Mouse (Mus musculus) cerebellum, postnatal 4 days (tissue): Measurements from ENCODE around the gene Phlpp1.
"Not testable (repeated sequence)": the region's sequence is repeated elsewhere in the genome, so short reads cannot be mapped to it uniquely, and the experiment has no call there.

Experiments
- DNase-seq, 2 experiments: peaks; one replicate each; pipeline ENCODE4 v3.0.0; 2022; ENCODE audit warnings: low spot score in 2 of 2, mixed read lengths in 1 of 2

Gene Phlpp1

DNA sequence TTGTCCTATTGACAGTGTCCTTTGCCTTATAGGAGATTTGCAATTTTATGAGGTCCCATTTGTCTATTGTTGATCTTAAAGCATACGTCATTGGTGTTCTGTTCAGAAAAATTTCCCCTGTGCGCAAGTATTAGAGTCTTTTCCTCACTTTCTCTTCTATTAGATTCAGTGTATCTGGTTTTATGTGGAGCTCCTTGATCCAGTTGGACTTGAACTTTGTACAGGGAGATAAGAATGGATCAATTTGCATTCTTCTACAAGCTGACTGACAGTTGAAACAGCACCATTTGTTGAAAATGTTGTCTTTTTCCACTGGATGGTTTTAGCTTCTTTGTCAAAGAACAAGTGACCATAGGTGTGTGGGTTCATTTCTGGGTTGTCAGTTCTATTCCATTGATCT is 140.3 kb downstream of the Phlpp1 start:
- not testable (repeated sequence) for DNase-seq

DNA sequence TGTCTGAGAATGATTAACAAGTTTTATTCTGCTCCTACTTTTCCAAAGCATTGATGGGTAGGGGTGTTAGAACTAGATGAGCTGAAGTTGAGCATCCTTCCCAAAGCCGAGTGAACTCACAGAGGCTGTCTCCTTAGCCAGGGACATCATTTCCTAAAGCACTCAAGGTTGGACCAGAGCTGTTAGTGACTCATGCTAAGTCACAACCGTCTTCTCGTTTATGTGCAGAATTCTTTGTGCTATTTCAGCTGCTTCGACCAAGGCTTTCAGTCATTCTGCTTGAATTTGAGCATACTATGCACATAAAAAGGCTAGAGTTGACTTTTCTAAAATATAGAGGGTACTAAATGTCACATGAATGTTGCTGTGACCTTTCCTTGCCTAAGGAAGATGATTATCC is 142.9 kb downstream of the Phlpp1 start:
- DNase-seq: no peak

GRCm38 (mm10) chr1:106316641-106317304 is 145.2 kb downstream of the Phlpp1 start:
- DNase-seq: no peak

- DNase-seq: no peak
These were observed 146.8 kb downstream of the Phlpp1 start for GRCm38 (mm10) chr1:106318341-106318740.

DNA sequence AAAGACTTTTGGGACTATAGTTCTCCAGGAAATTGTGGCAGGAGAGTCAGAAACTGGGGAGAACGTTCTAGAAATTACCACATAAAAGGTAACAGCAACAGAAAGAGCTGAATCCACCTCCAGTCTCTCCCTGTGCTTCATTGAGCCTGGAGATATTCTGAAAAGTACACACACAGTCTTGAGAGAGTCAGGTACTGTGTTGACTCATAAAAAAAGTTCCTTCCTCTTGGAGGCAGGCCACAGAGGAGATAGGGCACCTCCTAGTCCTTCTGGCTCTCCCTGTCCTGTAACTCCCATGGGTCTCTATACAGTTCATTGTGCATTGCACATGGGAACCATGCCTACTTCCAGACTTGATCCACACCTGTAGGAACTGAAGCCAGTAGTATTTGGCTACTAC is 149.0 kb downstream of the Phlpp1 start:
- DNase-seq: no peak

- no peak for DNase-seq
These were observed 150.0 kb downstream of the Phlpp1 start for GRCm38 (mm10) chr1:106321432-106322126.

DNA sequence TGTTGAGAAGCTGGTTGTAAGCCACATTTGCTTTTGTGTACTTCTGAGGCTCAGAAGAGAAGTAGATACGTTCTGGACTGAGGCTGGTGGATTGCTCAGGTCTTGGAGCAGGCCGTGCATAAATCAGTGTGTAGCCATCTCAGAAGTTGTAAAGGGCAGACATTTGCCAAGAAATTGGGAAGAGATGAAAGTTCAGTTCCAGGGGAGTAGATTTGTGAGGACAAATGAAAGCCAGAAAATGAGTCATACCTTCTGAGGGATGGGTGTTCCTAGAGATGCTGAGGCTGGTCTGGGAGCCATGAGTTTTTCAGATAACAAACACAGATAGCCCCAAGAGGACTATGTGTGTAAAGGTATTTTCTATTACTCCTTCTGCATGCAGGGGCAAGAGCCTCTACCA is 155.1 kb downstream of the Phlpp1 start:
- DNase-seq: no peak

DNA sequence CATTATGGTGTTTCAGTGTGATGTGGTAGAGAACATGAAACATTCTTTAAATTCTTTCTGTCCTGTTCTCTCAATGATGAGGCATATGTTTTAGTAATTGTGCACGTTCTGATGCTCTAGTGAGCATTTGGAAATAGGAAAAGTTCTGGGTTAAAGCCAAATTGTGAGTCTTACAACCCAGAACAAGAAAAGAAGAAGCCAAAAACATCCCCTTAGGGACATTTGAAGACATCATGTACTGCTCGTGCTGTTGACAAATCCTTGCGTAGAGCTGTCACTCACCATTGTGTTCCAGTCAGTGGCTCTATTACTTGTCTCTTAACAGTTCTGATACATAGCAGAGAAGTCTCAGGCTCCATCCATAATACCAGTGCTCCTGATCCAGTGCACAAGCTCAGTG is 170.5 kb downstream of the Phlpp1 start:
- DNase-seq: no peak

- DNase-seq: no peak
These were observed 173.7 kb downstream of the Phlpp1 start for GRCm38 (mm10) chr1:106345265-106345664.

- DNase-seq: no peak
These were observed 175.2 kb downstream of the Phlpp1 start for GRCm38 (mm10) chr1:106346776-106347175.

GRCm38 (mm10) chr1:106349116-106349515 is 177.6 kb downstream of the Phlpp1 start:
- no peak for DNase-seq

DNA sequence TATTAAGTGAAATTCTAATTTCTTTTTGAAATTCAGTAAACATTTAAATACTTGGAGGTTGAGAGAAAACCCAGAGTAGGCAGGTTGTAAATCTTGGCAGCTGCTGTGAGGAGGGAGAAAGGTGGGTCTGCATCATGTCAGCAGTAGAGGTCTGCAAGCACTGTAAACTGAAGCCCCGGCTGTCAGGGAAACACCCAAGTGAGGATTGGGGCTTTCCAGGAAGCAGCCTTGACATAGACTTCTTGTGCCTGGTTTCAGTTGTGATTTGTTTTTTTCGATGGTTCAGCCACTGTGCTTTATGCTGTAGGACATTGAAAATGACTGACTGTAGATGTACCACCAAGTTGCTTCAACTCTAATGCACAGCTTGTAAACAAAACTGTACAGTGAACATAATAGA is 180.0 kb downstream of the Phlpp1 start:
- no peak for DNase-seq

GRCm38 (mm10) chr1:106352801-106353511 is 181.4 kb downstream of the Phlpp1 start:
- no peak for DNase-seq

GRCm38 (mm10) chr1:106353993-106354392 is 182.4 kb downstream of the Phlpp1 start:
- no peak for DNase-seq

DNA sequence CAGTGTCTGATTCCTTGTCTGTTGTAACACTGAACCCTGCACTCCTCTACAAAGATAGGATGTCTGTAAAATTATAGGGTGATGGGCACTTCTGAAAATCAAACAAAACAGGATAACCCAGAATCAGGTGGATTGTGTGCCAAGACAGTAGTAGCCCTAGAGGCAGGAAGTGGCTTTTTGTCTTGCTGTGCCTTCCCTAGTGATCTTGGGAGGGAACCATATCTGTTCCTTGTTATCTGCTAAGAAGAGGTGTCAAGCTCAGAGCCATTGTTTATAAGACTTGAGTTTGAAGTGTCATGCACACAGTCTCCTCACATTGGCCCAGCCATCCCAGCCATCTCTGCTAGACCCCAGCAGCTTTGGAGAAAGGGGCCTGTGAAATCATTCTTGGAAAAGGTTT is 187.9 kb downstream of the Phlpp1 start:
- DNase-seq: no peak

DNA sequence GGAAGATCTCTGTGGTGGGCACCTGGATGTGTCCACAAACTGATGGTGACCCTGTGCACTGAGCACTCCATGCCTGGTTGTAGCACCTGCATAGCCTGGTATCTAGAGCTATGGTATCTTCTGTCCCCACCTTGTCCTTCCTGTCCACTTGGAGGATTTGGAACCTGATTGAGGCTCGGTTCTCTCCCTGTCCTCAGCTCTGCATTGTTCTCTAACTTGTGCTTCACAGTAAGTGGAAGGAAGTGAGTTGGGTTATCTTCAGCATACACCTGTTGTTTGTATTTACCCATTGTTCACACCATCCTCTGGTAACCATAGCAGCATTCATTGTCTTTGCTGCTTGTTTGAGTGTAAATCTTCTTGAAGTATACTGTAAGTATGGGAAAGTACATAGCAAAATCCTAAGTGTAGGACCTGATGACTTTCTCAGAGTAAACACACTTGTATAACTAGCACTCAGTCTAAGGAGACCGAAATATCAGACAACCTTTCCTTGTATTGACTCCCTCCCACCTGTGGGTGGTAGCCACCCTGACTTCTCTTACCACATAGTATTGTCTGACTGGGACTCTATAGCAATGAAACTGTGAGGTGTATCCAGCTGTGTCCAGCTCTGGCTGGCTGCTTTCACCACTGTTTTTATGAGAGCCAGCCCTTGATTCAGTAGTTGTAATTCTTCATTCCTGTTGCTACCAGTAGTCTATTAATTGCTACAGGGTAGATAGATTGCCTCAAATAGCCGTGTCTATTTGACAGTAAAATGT is 191.5 kb downstream of the Phlpp1 start:
- no peak for DNase-seq

- no peak for DNase-seq
These were observed 197.8 kb downstream of the Phlpp1 start for GRCm38 (mm10) chr1:106369330-106369729.

DNA sequence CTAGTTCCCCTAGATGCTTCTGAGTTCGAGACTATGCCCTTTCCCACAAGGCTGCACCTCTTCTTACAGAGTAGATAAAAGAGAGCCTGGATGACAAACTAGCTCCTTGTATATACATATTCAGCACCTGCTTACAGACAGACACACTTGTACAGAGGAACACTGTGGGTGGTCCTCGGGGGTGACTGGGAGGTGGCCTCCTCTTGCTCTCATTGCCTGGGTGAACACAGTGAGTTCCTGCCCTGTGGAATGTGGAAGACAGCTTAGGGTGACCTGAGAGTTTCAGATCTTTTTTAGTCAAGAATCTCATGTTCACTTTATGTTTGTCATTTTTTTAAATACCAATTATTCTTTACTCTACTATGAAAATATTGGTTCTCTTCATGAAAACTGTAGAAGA is 200.9 kb downstream of the Phlpp1 start:
- DNase-seq: no peak

DNA sequence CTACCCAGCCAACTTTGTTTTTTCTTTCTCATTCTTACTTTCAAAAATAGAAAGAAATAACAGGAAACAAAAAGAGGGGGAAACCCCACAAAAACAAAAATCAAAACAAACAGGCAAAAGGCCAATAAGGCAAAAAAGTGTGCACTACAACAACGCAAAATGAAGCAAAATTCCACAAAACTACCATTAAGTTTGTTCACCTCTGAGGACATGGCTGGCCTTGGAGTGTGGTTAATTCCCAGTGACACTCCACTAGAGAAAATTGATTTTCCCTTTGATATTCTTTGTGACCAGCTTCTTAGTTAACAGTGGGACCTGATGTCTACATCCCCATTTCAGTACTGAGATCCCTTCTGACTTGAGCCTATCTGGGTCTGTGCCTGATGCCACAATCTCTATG is 202.1 kb downstream of the Phlpp1 start:
- DNase-seq: no peak

DNA sequence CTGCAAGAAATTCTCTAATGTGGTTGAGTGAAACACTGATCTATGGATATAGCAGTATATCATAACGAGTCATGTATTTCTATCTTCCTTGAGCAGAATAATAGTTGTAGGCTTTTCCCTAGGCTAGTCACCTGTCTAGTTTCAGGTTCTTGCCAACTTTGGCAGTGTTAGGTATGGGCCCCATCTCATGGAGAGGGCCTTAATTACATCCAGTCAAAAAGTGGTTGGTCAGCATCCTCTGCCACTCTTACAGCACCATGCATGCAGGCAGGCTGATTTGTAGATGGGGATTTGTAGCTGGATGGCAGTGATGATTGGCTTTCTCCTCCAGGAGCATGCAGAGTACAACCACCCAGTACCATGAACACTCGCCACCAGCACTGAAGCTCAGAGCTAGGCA is 202.7 kb downstream of the Phlpp1 start:
- no peak for DNase-seq

DNA sequence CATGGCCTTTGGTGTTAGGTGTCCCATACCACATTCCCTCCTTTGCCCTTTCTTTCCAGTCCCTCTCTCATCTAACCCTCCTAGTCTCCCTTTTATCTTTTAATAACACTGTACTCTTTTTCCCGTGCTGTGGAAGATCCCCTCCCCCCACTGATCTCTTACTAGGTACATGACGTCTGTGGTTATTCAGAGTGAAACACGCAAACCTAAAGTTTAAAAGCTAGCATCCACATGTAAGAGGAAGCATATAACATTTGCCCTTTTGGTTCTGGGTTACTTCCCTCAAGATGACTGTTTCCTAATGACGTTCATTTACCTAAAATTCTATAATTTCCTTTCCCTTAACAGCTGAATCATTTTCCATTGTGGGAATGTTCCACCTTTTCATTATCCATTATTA is 203.4 kb downstream of the Phlpp1 start:
- no peak for DNase-seq

GRCm38 (mm10) chr1:106376003-106376402 is 204.5 kb downstream of the Phlpp1 start:
- no peak for DNase-seq
